Mouse (Mus musculus): ENCODE results near the gene Fam83e. TPM values are rescaled to one million over a fixed set of nuclear protein-coding genes. Genes with fewer than 3 reads are reported as not detected.

Gene Fam83e
- polyA plus RNA-seq, 1 experiment from 2014 or later: 1.2 TPM

- H3K9ac ChIP-seq (ENCODE audit: low read depth, low read length): no peak overlapping the region
- ATAC-seq (ENCODE audit: low FRiP score, low TSS enrichment): no peak
- H3K27ac ChIP-seq (ENCODE audit: low read depth, low read length): no peak overlapping the region
- H3K4me3 ChIP-seq (ENCODE audit: low read length): no peak overlapping the region
- no peak overlapping the region for H3K4me2 ChIP-seq (replicated peaks; ENCODE audit: low read depth, low read length)
- no peaks in the 10 kb centered on the region for H3K9me3 ChIP-seq (ENCODE audit: control insufficient read depth, low read length)
- peaks cover 86% of the 10 kb centered on the region for H3K36me3 ChIP-seq (ENCODE audit: control insufficient read depth, insufficient read depth, low read length)
- H3K4me1 ChIP-seq (ENCODE audit: control insufficient read depth, insufficient read depth, low read length): peaks cover 13% of the 10 kb centered on the region
- no peaks in the 10 kb centered on the region for H3K27me3 ChIP-seq (ENCODE audit: control insufficient read depth, insufficient read depth, low read length)
- 93% methylated on average over 4 of the region's 4 CpGs for WGBS
Observed at GRCm38 (mm10) chr7:45723301-45723700, 2.3 kb downstream of the Fam83e start.

GRCm38 (mm10) chr7:45723781-45724180 lies 2.8 kb downstream of the Fam83e start:
- Histone ChIP-seq H3K9me3 (ENCODE audit: control insufficient read depth, low read length) (no peaks in the 10 kb centered on the region), H3K4me2 (replicated peaks; ENCODE audit: low read depth, low read length) (no peak overlapping the region), H3K4me3 (ENCODE audit: low read length) (no peak overlapping the region), H3K27me3 (ENCODE audit: control insufficient read depth, insufficient read depth, low read length) (no peaks in the 10 kb centered on the region), H3K9ac (ENCODE audit: low read depth, low read length) (no peak overlapping the region), H3K36me3 (ENCODE audit: control insufficient read depth, insufficient read depth, low read length) (peaks cover 86% of the 10 kb centered on the region), H3K4me1 (ENCODE audit: control insufficient read depth, insufficient read depth, low read length) (peaks cover 12% of the 10 kb centered on the region), H3K27ac (ENCODE audit: low read depth, low read length) (no peak overlapping the region)
- ATAC-seq (ENCODE audit: low FRiP score, low TSS enrichment): no peak
- 84% methylated on average over 14 of the region's 14 CpGs for WGBS

- WGBS: 92% methylated on average over 9 of the region's 9 CpGs
Observed at GRCm38 (mm10) chr7:45725151-45725550, 4.1 kb downstream of the Fam83e start.

GRCm38 (mm10) chr7:45725713-45726112 lies 4.7 kb downstream of the Fam83e start, which contains the start of gene Spaca4:
TSS of gene Spaca4 (minus strand) at chr7:45725813.
- no peak within 1 kb of the TSS for H3K4me3 ChIP-seq (ENCODE audit: low read length)

More at GRCm38 (mm10) chr7:45725151-45725550, 4.1 kb downstream of the Fam83e start:
- ATAC-seq (ENCODE audit: low FRiP score, low TSS enrichment): no peak
- H3K4me1 ChIP-seq (ENCODE audit: control insufficient read depth, insufficient read depth, low read length): no peaks in the 10 kb centered on the region
- H3K9ac ChIP-seq (ENCODE audit: low read depth, low read length): no peak overlapping the region
- no peaks in the 10 kb centered on the region for H3K9me3 ChIP-seq (ENCODE audit: control insufficient read depth, low read length)
- no peak overlapping the region for H3K4me2 ChIP-seq (replicated peaks; ENCODE audit: low read depth, low read length)
- peaks cover 75% of the 10 kb centered on the region for H3K36me3 ChIP-seq (ENCODE audit: control insufficient read depth, insufficient read depth, low read length)
- H3K27ac ChIP-seq (ENCODE audit: low read depth, low read length): no peak overlapping the region
- no peaks in the 10 kb centered on the region for H3K27me3 ChIP-seq (ENCODE audit: control insufficient read depth, insufficient read depth, low read length)
- no peak overlapping the region for H3K4me3 ChIP-seq (ENCODE audit: low read length)

GRCm38 (mm10) chr7:45726419-45726818 lies 5.4 kb downstream of the Fam83e start:
- Histone ChIP-seq H3K9ac (ENCODE audit: low read depth, low read length) (no peak overlapping the region), H3K36me3 (ENCODE audit: control insufficient read depth, insufficient read depth, low read length) (peaks cover 63% of the 10 kb centered on the region), H3K27ac (ENCODE audit: low read depth, low read length) (no peak overlapping the region), H3K4me1 (ENCODE audit: control insufficient read depth, insufficient read depth, low read length) (peaks cover 8% of the 10 kb centered on the region; the same call in 1 of the 2 replicates), H3K27me3 (ENCODE audit: control insufficient read depth, insufficient read depth, low read length) (no peaks in the 10 kb centered on the region), H3K4me2 (replicated peaks; ENCODE audit: low read depth, low read length) (no peak overlapping the region), H3K4me3 (ENCODE audit: low read length) (no peak overlapping the region), H3K9me3 (ENCODE audit: control insufficient read depth, low read length) (no peaks in the 10 kb centered on the region)
- WGBS: 92% methylated on average over 10 of the region's 10 CpGs
- no peak for ATAC-seq (ENCODE audit: low FRiP score, low TSS enrichment)

More at GRCm38 (mm10) chr7:45725713-45726112, 4.7 kb downstream of the Fam83e start, which contains the start of gene Spaca4:
- H3K27me3 ChIP-seq (ENCODE audit: control insufficient read depth, insufficient read depth, low read length): no peaks in the 10 kb centered on the region
- WGBS: 93% methylated on average over 11 of the region's 11 CpGs
- 0 out of 2 replicates have a peak, but pooled peaks cover 2% of the 10 kb centered on the region for H3K4me1 ChIP-seq (ENCODE audit: control insufficient read depth, insufficient read depth, low read length)
- no peaks in the 10 kb centered on the region for H3K9me3 ChIP-seq (ENCODE audit: control insufficient read depth, low read length)
- ATAC-seq (ENCODE audit: low FRiP score, low TSS enrichment): no peak
- no peak within 1 kb of the TSS for H3K4me2 ChIP-seq (replicated peaks; ENCODE audit: low read depth, low read length)
- no peak within 1 kb of the TSS for H3K27ac ChIP-seq (ENCODE audit: low read depth, low read length)
- H3K9ac ChIP-seq (ENCODE audit: low read depth, low read length): no peak within 1 kb of the TSS
- H3K36me3 ChIP-seq (ENCODE audit: control insufficient read depth, insufficient read depth, low read length): peaks cover 70% of the 10 kb centered on the region

GRCm38 (mm10) chr7:45727625-45728024 lies 6.6 kb downstream of the Fam83e start:
- WGBS: 62% methylated on average over 3 of the region's 3 CpGs
- Histone ChIP-seq H3K4me2 (replicated peaks; ENCODE audit: low read depth, low read length) (no peak overlapping the region), H3K9me3 (ENCODE audit: control insufficient read depth, low read length) (no peaks in the 10 kb centered on the region), H3K36me3 (ENCODE audit: control insufficient read depth, insufficient read depth, low read length) (peaks cover 51% of the 10 kb centered on the region), H3K4me1 (ENCODE audit: control insufficient read depth, insufficient read depth, low read length) (peaks cover 8% of the 10 kb centered on the region; the same call in 1 of the 2 replicates), H3K27me3 (ENCODE audit: control insufficient read depth, insufficient read depth, low read length) (no peaks in the 10 kb centered on the region), H3K27ac (ENCODE audit: low read depth, low read length) (no peak overlapping the region), H3K4me3 (ENCODE audit: low read length) (no peak overlapping the region), H3K9ac (ENCODE audit: low read depth, low read length) (no peak overlapping the region)
- no peak for ATAC-seq (ENCODE audit: low FRiP score, low TSS enrichment)

- Histone ChIP-seq H3K27me3 (ENCODE audit: control insufficient read depth, insufficient read depth, low read length) (no peaks in the 10 kb centered on the region), H3K4me1 (ENCODE audit: control insufficient read depth, insufficient read depth, low read length) (peaks cover 8% of the 10 kb centered on the region; the same call in 1 of the 2 replicates), H3K9ac (ENCODE audit: low read depth, low read length) (no peak overlapping the region), H3K36me3 (ENCODE audit: control insufficient read depth, insufficient read depth, low read length) (peaks cover 18% of the 10 kb centered on the region), H3K4me3 (ENCODE audit: low read length) (no peak overlapping the region), H3K9me3 (ENCODE audit: control insufficient read depth, low read length) (no peaks in the 10 kb centered on the region), H3K27ac (ENCODE audit: low read depth, low read length) (no peak overlapping the region; the same call in 1 of the 2 replicates), H3K4me2 (replicated peaks; ENCODE audit: low read depth, low read length) (no peak overlapping the region)
- WGBS: 16% methylated on average over 16 of the region's 16 CpGs
- peak; percentile 44 for ATAC-seq (ENCODE audit: low FRiP score, low TSS enrichment)
Observed at GRCm38 (mm10) chr7:45730727-45731431, 9.9 kb downstream of the Fam83e start.

- Histone ChIP-seq H3K27ac (ENCODE audit: low read depth, low read length) (no peak overlapping the region), H3K9ac (ENCODE audit: low read depth, low read length) (no peak overlapping the region)
- ATAC-seq (ENCODE audit: low FRiP score, low TSS enrichment): no peak
Observed at GRCm38 (mm10) chr7:45733477-45733876, 12.5 kb downstream of the Fam83e start.

GRCm38 (mm10) chr7:45739162-45739763 lies 18.3 kb downstream of the Fam83e start:
- H3K9me3 ChIP-seq (ENCODE audit: control insufficient read depth, low read length): no peaks in the 10 kb centered on the region
- no peaks in the 10 kb centered on the region for H3K27me3 ChIP-seq (ENCODE audit: control insufficient read depth, insufficient read depth, low read length)
- ATAC-seq (ENCODE audit: low FRiP score, low TSS enrichment): peak; percentile 83
- no peak overlapping the region for H3K9ac ChIP-seq (ENCODE audit: low read depth, low read length)
- H3K4me2 ChIP-seq (replicated peaks; ENCODE audit: low read depth, low read length): no peak overlapping the region
- no peaks in the 10 kb centered on the region for H3K4me1 ChIP-seq (ENCODE audit: control insufficient read depth, insufficient read depth, low read length)
- no peak overlapping the region for H3K27ac ChIP-seq (ENCODE audit: low read depth, low read length)
- 7% methylated on average over 9 of the region's 9 CpGs for WGBS
- no peak overlapping the region for H3K4me3 ChIP-seq (ENCODE audit: low read length)
- H3K36me3 ChIP-seq (ENCODE audit: control insufficient read depth, insufficient read depth, low read length): no peaks in the 10 kb centered on the region

More at GRCm38 (mm10) chr7:45733477-45733876, 12.5 kb downstream of the Fam83e start:
- WGBS: 64% methylated on average over 5 of the region's 5 CpGs
- Histone ChIP-seq H3K4me1 (ENCODE audit: control insufficient read depth, insufficient read depth, low read length) (peaks cover 8% of the 10 kb centered on the region; the same call in 1 of the 2 replicates), H3K9me3 (ENCODE audit: control insufficient read depth, low read length) (no peaks in the 10 kb centered on the region), H3K36me3 (ENCODE audit: control insufficient read depth, insufficient read depth, low read length) (no peaks in the 10 kb centered on the region; the same call in 1 of the 2 replicates), H3K4me2 (replicated peaks; ENCODE audit: low read depth, low read length) (no peak overlapping the region), H3K27me3 (ENCODE audit: control insufficient read depth, insufficient read depth, low read length) (no peaks in the 10 kb centered on the region), H3K4me3 (ENCODE audit: low read length) (no peak overlapping the region)

Measured in kidney, embryonic 14.5 days (tissue).